Mouse (Mus musculus): ENCODE measurements around the gene Gm26558. TPM values are rescaled to one million over a fixed set of nuclear protein-coding genes. Genes with fewer than 3 reads are reported as not detected.
A peak's percentile ranks its signal among the peaks of the same experiment; 100 is the strongest.

The Gm26558 gene
- polyA plus RNA-seq, 1 experiment from 2014 or later, result 3.1 TPM

DNA sequence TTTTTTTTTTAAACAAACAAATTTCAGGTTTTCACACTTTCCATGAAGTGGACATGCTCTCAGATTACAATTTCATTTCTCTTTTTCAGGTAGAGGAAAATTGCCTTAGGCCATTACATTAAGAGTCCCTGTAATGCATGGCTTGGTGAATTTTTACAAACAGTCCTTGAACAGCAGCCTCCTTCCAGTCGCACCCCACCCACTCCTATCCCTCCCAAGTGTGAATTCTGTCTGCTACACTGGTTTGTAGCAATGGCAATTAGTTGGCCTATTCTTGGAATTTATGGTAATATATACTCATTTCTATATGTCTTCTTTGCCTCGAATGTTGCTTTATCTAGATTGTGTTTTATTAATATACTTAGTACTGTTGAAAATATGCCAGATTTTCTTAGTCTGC lies 10.6 kb upstream of the Gm26558 start:
- H3K4me1 ChIP-seq, result 0 out of 2 replicates have a peak, but pooled peaks cover 5% of the 10 kb centered on the region
- no peak overlapping the region for H3K27ac ChIP-seq
- H3K27me3 ChIP-seq (ENCODE audit: poor library complexity, severe bottlenecking), result no peaks in the 10 kb centered on the region
- H3K4me3 ChIP-seq, result no peak overlapping the region
- DNase-seq (ENCODE audit: extremely low spot score, low spot score), result no peak
- no peaks in the 10 kb centered on the region for H3K9me3 ChIP-seq
- H3K36me3 ChIP-seq (replicated peaks), result no peaks in the 10 kb centered on the region
- 86% methylated on average over 2 of the region's 2 CpGs for WGBS

GRCm38 (mm10) chr2:70669896-70670295 lies 8.0 kb upstream of the Gm26558 start:
- H3K4me1 ChIP-seq, result 0 out of 2 replicates have a peak, but pooled peaks cover 5% of the 10 kb centered on the region
- DNase-seq (ENCODE audit: extremely low spot score, low spot score), result no peak
- no peaks in the 10 kb centered on the region for H3K27me3 ChIP-seq (ENCODE audit: poor library complexity, severe bottlenecking)
- WGBS, result 80% methylated on average over 2 of the region's 2 CpGs
- H3K27ac ChIP-seq, result no peak overlapping the region
- H3K36me3 ChIP-seq (replicated peaks), result peaks cover 17% of the 10 kb centered on the region
- H3K9me3 ChIP-seq, result no peaks in the 10 kb centered on the region
- H3K4me3 ChIP-seq, result no peak overlapping the region

GRCm38 (mm10) chr2:70669241-70669640 lies 7.3 kb upstream of the Gm26558 start:
- WGBS, result 93% methylated on average over 2 of the region's 2 CpGs
- Histone ChIP-seq H3K4me1 (0 out of 2 replicates have a peak, but pooled peaks cover 5% of the 10 kb centered on the region), H3K9me3 (no peaks in the 10 kb centered on the region), H3K27ac (no peak overlapping the region), H3K27me3 (ENCODE audit: poor library complexity, severe bottlenecking) (no peaks in the 10 kb centered on the region), H3K4me3 (no peak overlapping the region), H3K36me3 (replicated peaks) (peaks cover 23% of the 10 kb centered on the region)
- DNase-seq (ENCODE audit: extremely low spot score, low spot score), result no peak

DNA sequence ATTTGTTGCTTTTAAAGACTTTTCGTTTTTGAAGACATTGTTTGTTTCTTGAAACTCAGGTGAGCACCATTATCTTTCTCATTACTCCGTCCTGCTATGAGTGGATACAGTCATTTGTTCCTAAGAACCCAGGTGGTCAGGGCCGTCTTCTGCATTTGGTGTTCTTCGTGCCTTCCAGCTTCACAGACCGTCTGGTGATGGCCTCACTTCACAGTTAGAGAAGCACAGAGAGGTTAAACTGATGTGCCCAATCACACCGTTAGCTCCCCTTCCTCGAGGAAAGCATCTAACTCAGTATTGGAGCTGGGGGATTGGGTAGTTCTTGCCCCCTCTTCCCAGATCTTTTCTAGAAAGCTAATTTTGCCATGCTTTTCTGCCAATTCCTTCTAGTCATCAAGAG lies 5.1 kb upstream of the Gm26558 start:
- Histone ChIP-seq H3K27ac (no peak overlapping the region), H3K27me3 (ENCODE audit: poor library complexity, severe bottlenecking) (no peaks in the 10 kb centered on the region), H3K36me3 (replicated peaks) (peaks cover 32% of the 10 kb centered on the region), H3K4me1 (peaks cover 23% of the 10 kb centered on the region), H3K4me3 (no peak overlapping the region), H3K9me3 (no peaks in the 10 kb centered on the region)
- WGBS, result 95% methylated on average over 7 of the region's 7 CpGs
- no peak for DNase-seq (ENCODE audit: extremely low spot score, low spot score)

- Histone ChIP-seq H3K4me1 (peaks cover 24% of the 10 kb centered on the region), H3K36me3 (replicated peaks) (peaks cover 32% of the 10 kb centered on the region), H3K27me3 (ENCODE audit: poor library complexity, severe bottlenecking) (no peaks in the 10 kb centered on the region), H3K27ac (no peak overlapping the region), H3K4me3 (no peak overlapping the region), H3K9me3 (no peaks in the 10 kb centered on the region)
- WGBS, result 84% methylated on average over 5 of the region's 5 CpGs
- DNase-seq (ENCODE audit: extremely low spot score, low spot score), result no peak
Observed at GRCm38 (mm10) chr2:70663764-70664163, 1.9 kb upstream of the Gm26558 start.

GRCm38 (mm10) chr2:70660887-70661714 lies 807 bp downstream of the Gm26558 start, which contains the start of gene Gorasp2:
TSS of gene Gorasp2 (plus strand) at chr2:70661576.
- H3K4me1 ChIP-seq, result peaks cover 24% of the 10 kb centered on the region
- H3K27ac ChIP-seq, result peak within 1 kb of the TSS; percentile 94
- no peaks in the 10 kb centered on the region for H3K27me3 ChIP-seq (ENCODE audit: poor library complexity, severe bottlenecking)
- WGBS, result 2% methylated on average over 64 of the region's 64 CpGs
- no peaks in the 10 kb centered on the region for H3K9me3 ChIP-seq
- peak within 1 kb of the TSS; percentile 91 for H3K4me3 ChIP-seq
- DNase-seq (ENCODE audit: extremely low spot score, low spot score), result peak; percentile 90
- peaks cover 27% of the 10 kb centered on the region for H3K36me3 ChIP-seq (replicated peaks)

DNA sequence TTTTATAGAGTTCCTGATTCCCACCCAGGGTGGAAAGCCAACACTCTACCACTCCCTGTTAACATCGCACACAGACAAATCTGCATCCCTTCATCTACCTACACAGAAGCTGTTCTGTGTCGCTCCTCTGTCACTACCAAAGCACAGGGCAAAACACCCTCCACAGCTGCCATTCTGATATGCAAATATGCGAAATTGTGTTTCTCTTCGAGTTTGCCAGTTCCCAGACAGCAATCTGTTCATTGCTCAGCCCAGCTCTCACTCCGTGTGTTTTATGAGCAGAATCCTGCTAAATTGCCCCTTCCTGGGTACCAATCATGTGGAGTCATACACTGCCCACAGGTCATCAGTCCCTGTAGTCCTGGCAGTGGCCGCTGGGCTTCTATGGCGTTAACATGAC lies 4.8 kb downstream of the Gm26558 start:
- H3K36me3 ChIP-seq (replicated peaks), result no peaks in the 10 kb centered on the region
- H3K27ac ChIP-seq, result no peak overlapping the region
- H3K27me3 ChIP-seq (ENCODE audit: poor library complexity, severe bottlenecking), result no peaks in the 10 kb centered on the region
- WGBS, result 78% methylated on average over 7 of the region's 7 CpGs
- peaks cover 7% of the 10 kb centered on the region for H3K4me1 ChIP-seq
- no peak for DNase-seq (ENCODE audit: extremely low spot score, low spot score)
- no peaks in the 10 kb centered on the region for H3K9me3 ChIP-seq
- H3K4me3 ChIP-seq, result no peak overlapping the region

DNA sequence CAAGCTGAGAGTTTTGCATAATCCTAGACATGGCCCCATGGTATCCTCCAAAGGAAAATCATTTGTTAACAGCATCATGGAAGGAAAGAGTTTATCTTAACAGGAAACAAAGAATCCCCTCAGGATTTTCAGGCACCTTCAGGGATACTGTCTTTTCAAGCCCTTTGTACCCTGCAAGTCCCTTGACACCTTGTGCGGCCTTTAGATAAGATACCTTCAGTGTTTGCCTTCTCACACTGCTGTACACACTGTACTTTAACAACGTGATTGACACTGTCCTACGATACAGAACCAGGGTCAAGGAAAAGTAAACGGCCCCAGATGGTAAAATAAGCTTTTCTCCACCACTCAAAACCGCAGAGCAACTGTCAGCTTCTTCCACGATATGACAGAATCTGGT lies 10.1 kb downstream of the Gm26558 start:
- no peak overlapping the region for H3K4me3 ChIP-seq
- no peaks in the 10 kb centered on the region for H3K36me3 ChIP-seq (replicated peaks)
- no peak for DNase-seq (ENCODE audit: extremely low spot score, low spot score)
- H3K4me1 ChIP-seq, result peaks cover 5% of the 10 kb centered on the region; the same call in 1 of the 2 replicates
- no peaks in the 10 kb centered on the region for H3K27me3 ChIP-seq (ENCODE audit: poor library complexity, severe bottlenecking)
- no peak overlapping the region for H3K27ac ChIP-seq
- WGBS, result 76% methylated on average over 6 of the region's 6 CpGs
- H3K9me3 ChIP-seq, result no peaks in the 10 kb centered on the region

DNA sequence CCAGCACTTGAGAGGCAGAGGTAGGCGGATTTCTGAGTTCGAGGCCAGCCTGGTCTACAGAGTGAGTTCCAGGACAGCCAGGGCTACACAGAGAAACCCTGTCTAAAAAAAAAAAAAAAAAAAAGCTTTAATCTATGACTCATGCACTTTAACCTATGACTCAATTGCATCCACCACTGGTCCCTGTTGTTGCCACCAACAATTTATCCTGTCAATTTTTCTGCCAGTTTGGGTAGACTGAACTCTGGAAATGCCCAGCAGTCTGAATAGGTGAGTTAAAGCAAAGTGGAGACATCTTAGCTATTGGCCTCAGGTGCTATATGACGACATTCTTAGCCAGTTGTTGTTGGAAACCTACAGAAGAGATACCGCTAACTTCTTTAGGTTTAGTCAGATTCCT lies 12.4 kb downstream of the Gm26558 start:
- WGBS, result 90% methylated on average over 4 of the region's 4 CpGs
- no peak overlapping the region for H3K27ac ChIP-seq
- H3K4me3 ChIP-seq, result no peak overlapping the region
- H3K4me1 ChIP-seq, result peaks cover 7% of the 10 kb centered on the region; the same call in 1 of the 2 replicates
- H3K36me3 ChIP-seq (replicated peaks), result no peaks in the 10 kb centered on the region
- DNase-seq (ENCODE audit: extremely low spot score, low spot score), result no peak
- H3K27me3 ChIP-seq (ENCODE audit: poor library complexity, severe bottlenecking), result no peaks in the 10 kb centered on the region
- H3K9me3 ChIP-seq, result no peaks in the 10 kb centered on the region

GRCm38 (mm10) chr2:70648271-70648670 lies 13.6 kb downstream of the Gm26558 start:
- no peaks in the 10 kb centered on the region for H3K9me3 ChIP-seq
- no peak overlapping the region for H3K4me3 ChIP-seq
- no peaks in the 10 kb centered on the region for H3K27me3 ChIP-seq (ENCODE audit: poor library complexity, severe bottlenecking)
- peaks cover 13% of the 10 kb centered on the region for H3K4me1 ChIP-seq
- 90% methylated on average over 5 of the region's 5 CpGs for WGBS
- no peak for DNase-seq (ENCODE audit: extremely low spot score, low spot score)
- no peaks in the 10 kb centered on the region for H3K36me3 ChIP-seq (replicated peaks)
- H3K27ac ChIP-seq, result no peak overlapping the region

DNA sequence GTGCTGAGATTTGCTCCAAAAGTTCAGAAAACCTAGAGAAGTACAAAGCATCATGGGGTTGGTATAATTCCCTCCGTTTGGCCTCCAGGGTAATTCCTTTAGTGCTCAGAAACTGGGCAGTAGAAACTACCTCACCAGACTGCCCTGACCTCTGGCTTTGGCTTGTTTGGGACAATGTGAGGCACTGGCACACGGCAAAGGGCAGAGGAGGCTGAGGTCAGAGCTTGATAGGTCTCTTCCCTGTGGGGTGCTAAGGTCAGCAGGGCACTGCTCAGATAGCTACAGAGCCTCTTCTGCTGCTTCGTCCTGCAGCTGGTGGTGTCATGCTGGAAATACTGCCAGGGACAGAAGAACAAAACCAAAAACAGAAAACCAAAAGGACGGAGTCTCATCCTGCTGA lies 14.2 kb downstream of the Gm26558 start:
- WGBS, result 44% methylated on average over 4 of the region's 4 CpGs
- H3K9me3 ChIP-seq, result no peaks in the 10 kb centered on the region
- H3K27me3 ChIP-seq (ENCODE audit: poor library complexity, severe bottlenecking), result no peaks in the 10 kb centered on the region
- H3K4me3 ChIP-seq, result no peak overlapping the region
- no peak overlapping the region for H3K27ac ChIP-seq
- peaks cover 19% of the 10 kb centered on the region for H3K4me1 ChIP-seq
- DNase-seq (ENCODE audit: extremely low spot score, low spot score), result no peak
- no peaks in the 10 kb centered on the region for H3K36me3 ChIP-seq (replicated peaks)

DNA sequence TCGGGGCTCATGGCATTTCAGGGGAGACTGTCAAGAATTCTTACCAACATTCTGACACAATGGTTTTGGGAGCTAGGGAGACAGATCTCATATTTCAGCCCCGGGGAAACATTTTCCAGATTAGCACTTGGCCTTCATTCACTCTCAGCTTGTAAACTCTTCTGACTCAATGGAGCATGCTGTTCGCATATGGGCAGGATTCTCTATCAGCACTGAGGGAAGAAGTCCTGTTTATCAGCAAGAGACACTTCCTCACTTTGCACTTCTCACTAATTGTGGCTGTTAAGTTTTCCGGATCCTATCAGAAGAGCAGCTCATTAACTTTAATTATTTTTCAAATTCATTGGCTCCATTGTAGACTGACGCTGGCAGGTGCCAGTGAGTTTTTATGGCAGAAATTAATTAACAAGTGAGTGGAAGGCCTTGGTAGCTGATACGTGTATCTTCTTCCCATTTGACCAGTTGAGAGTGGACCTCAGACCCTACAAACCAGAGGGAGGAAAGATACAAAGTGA lies 16.6 kb downstream of the Gm26558 start:
- WGBS, result 84% methylated on average over 6 of the region's 6 CpGs
- no peak for DNase-seq (ENCODE audit: extremely low spot score, low spot score)
- H3K4me1 ChIP-seq, result peaks cover 21% of the 10 kb centered on the region
- no peaks in the 10 kb centered on the region for H3K36me3 ChIP-seq (replicated peaks)
- H3K27me3 ChIP-seq (ENCODE audit: poor library complexity, severe bottlenecking), result no peaks in the 10 kb centered on the region
- no peaks in the 10 kb centered on the region for H3K9me3 ChIP-seq
- H3K4me3 ChIP-seq, result no peak overlapping the region
- H3K27ac ChIP-seq, result no peak overlapping the region

DNA sequence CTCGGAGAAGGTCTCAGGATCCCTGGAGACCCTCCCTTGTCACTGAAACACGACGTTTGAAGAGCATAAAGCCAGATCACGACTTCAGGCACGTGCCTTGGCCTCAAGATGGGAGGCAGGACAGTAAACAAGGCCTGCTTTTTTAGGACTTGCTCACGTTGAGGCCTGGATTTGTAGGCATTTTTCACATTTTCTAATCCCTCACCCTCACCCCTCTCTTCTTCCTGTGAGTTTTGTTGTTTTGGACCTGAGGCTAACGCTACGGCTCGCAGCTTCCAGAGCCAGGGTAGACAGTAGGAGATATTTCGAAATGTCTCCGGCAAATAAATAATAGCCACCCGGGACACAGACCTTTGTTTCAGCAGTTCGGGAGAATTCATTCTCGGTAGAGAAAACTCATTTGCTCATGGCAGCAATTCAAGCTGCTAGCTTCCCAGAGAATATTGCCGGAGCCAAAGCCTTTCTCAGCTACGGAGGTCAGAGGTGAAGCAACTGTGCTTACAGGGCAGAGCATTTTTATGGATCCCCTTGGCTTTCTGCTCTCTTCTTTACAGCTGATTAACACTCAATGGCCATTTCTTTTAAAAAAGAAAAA lies 18.8 kb downstream of the Gm26558 start:
- Histone ChIP-seq H3K4me3 (no peak overlapping the region), H3K27ac (peak overlapping the region; percentile 53; the same call in 1 of the 2 replicates), H3K4me1 (peaks cover 21% of the 10 kb centered on the region), H3K9me3 (no peaks in the 10 kb centered on the region), H3K36me3 (replicated peaks) (no peaks in the 10 kb centered on the region), H3K27me3 (ENCODE audit: poor library complexity, severe bottlenecking) (no peaks in the 10 kb centered on the region)
- DNase-seq (ENCODE audit: extremely low spot score, low spot score), result no peak
- WGBS, result 62% methylated on average over 16 of the region's 16 CpGs
